Mouse (Mus musculus) T-helper 2 cell (primary cell): ENCODE data around the gene Dctn2.
"Not testable (repeated sequence)": the region's sequence is repeated elsewhere in the genome, so short reads cannot be mapped to it uniquely, and the experiment has no call there.

Experiments
- in situ Hi-C: fragments of 300-600 bp; cut with MboI, MseI; formaldehyde crosslinking; loops from one replicate; pipeline ENCODE4 v1.15.1; 2025; ENCODE audit warnings: high pct_unique_total_duplicates

Dctn2 gene

GRCm38 (mm10) chr10:127288800-127289572 lies 22.8 kb downstream of the Dctn2 start, which contains the start of gene Mbd6:
TSS of gene Mbd6 (minus strand) at chr10:127289018.
- in situ Hi-C loops = no loop called here

- in situ Hi-C loops = no loop called here
Observed at GRCm38 (mm10) chr10:127289573-127290191, 23.5 kb downstream of the Dctn2 start.

- in situ Hi-C loops = no loop called here
Observed at GRCm38 (mm10) chr10:127290307-127290929, 24.2 kb downstream of the Dctn2 start.

DNA sequence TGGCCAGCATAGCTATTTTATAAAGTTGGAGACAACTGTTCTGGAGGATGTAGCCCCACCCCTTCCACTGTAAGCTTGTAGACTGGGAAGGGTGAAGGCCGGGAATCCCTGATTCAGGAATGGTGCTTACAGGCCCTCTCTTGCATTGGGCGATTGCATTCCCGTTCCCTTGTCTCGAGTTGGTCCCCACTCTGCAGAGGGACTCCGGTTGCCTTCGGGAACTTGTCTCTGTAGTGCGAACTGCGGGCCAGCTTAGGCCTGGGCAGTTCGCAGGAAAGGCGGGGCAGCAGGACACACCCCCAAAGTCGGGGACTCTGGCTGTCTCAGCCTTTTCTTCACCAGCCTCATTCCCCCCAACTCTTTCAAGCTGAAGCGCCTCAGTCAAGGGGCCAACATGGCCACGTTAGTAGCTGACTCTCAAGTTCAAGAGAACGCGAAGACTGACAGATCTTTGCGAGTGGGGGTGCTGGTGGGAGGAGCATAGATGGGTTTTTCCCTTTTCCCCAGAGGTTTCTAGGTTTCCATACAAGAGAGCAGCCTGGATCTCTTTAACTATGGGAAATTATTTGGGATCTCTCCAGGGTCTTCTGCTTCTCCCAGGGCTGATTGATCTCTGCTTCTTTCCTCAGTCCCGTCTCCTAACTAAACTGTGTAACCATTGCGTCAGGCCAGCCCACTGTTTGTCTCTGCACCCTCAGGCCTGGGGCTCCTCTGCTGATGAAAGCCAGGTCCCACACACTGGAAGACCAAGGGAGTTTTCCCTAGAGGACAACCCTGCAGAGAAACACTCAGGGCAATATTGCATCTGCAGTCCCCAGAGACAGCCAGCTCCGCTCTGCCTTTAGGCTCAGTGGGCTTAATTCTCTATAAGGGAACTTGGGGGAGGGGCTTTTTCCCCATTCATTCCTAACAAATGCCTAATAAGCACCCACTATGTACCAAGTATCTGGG lies 25.0 kb downstream of the Dctn2 start:
- in situ Hi-C loops = no loop called here

DNA sequence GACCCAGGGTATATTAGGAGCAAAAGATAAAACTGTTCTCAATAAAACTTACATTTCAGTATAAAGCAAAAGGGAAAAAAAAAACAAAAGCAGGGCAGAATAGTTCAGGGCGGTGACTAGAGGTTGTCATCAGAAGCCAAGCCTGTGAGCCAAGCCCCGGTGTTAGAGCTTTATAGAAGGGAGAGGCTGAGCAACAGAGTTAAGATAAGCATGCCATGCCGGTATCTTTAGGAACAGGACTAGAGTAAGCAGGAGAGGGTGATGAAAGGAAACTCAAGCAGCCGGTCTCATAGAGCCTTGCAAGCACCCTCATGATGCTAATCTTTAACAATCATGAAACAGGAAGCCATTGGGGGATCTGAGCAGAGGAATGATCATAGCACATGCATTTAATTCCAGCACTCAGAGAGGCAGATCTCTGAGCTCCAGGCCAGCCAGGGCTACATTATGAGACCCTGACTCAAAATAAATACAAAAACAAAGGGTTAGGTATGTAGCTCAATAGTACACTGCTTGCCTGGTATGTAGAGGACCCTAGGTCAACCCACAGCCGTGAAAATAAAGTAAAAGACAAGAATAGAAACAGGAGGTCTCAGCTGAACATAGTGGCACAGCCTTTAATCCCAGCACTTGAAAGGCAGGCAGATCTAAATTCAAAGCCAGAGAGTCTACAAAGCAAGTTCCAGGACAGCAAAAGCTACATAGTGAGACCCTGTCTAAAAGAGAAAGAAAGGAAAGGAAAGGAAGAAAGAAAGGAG lies 25.9 kb downstream of the Dctn2 start:
- in situ Hi-C loops = no loop called here

GRCm38 (mm10) chr10:127292987-127293538 lies 26.9 kb downstream of the Dctn2 start:
- in situ Hi-C loops = no loop called here

DNA sequence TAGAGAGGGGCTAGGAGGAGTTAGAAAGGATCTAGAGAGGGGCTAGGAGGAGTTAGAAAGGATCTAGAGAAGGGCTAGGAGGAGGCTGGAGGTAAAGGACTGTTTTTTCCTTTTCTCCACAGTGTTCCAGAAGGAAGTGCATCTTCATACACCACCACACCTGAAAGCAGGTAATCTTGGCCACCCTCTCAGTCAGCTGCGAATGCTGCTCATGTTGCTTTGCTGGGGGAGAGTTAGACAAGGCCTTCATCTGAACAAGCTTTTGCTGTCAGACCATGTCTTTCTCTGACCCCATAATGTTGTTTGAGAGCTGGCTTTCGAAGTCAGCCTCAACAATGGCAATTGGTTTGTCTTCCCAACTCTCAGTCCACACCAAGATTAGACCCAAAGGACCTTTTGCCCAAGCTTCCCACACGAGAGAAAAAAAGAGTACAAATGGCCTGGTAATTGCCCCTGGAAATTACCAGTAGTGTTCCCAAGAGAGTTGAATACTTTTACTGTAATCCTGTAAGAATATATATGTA lies 27.5 kb downstream of the Dctn2 start:
- in situ Hi-C loops = no loop called here

- in situ Hi-C loops = no loop called here
Observed at GRCm38 (mm10) chr10:127294895-127295510, 28.8 kb downstream of the Dctn2 start.

DNA sequence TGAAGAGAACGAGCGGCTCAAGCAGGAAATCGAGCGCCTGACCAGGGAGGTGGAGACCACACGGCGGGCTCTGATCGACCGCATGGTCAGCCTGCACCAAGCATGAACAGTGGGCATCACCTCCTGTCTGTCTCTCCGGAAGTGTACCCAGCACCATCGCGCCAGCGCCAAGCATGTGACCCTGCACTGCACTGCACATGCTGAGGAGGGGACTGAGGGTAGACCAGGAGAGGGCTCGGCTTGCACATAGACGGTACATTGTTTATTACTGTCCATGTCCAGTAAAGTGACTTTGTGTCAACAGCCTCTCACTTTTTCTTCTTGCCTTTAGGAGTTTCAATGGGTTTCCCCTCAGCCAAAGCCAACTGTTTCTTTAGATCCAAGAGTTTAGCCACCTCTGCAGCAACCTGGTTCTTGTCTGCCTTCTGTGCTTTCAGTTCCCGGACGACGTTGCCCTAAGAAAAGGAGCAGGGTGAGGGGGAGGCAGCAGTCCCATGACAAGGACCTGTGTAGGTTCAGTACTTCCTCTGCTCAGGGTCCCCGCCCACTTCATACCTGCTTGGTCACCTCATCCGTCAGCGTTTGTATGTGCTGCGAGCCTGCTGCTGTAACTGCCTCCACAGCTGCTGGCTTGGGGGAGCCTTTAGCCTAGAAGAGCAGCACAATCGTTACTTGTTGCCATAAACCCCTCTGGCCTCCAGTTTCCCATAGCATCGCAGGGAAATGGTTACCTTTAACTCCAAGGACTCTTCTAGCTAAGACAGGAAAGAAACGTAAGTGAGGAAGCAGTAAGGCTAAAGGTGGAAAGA lies 30.0 kb downstream of the Dctn2 start:
- in situ Hi-C loops = no loop called here

DNA sequence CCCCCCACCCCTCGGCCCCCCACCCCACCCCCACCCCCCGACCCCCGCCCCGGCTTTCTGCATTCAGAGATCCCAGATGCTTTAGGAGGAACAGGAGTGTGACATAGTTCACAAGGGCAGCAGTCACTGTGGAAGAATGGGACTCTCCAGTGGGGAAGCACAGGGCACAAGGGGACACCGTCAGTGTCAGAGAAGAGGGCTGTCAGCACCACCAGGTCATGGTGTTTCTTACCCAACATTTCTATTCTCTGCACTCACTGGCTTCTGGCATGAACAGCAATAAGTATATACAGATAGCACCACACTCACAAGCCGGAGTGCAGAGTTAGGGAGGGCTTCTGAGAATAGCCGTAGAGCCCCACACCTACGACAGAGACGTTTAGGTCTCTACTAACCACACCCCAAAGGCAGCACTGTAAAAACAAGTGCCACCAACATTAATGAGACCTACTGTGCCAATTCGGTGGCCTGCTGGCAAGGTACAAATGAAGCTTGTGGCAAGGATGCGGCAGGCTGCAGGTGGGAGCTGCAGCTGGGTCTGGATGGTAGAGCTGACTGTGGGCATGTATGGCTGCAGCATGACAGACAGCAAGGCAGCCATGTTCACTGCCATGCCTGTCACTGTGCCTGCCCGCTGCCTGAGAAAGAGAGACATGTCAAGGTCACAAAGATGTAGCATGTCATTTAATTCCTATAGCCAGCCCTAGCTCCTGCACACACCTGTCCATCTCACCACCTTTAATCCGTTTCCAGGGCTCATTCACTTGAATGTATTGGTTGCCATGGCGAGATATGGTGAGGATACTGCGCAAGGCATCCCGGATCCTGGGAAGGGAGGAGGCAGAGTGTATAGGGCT lies 31.1 kb downstream of the Dctn2 start:
- in situ Hi-C loops = no loop called here

DNA sequence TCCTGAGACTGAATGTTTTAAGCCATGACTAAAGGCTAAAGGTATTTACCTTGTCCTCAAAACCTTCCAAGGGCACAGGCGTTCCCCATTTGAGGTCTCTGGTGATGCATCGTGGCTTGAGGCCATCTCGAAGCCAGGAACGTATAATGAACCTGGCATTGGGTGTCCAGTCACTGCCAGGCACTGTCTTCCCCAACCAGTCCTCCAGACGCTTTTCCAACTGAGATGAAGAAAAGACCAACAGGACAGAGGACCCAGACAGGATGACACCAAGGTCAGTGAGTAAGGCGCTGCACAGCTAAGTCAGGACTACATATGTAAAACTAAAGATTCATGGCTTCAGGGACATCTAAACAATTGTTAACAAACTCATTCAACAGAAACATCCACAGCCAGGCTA lies 34.2 kb downstream of the Dctn2 start:
- in situ Hi-C loops = no loop called here

DNA sequence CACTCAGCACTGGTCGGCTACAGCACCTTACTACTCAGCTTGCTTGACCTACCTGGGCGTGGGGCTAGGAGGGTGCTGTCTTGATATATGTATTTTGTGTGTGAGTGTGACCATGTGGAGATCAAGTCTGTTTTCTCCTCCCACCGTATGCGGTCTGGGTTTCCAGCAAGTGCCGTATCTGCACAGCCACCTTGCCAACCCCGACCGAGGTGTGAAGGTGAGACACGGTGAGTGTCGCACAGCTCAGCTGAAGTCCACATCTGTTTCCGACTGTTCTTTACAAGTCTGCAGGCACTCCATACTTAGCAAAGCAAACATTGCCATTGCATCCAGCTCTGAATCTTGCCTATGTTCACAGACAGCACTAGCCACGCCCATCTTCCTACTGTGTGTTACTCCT lies 37.0 kb downstream of the Dctn2 start:
- in situ Hi-C loops = no loop called here

DNA sequence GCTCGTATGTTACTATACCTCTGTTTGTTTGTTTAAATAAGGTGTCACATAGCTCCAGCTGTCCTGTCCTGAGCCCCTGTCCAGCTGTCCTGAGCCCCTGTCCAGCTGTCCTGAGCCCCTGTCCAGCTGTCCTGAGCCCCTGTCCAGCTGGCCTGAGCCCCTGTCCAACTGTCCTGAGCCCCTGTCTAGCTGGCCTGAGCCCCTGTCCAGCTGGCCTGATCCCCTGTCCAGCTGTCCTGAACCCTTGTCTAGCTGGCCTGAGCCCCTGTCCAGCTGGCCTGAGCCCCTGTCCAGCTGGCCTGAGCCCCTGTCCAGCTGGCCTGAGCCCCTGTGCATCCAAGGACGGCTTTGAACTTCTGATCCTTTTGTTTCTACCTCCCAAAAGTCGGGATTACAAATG lies 43.0 kb downstream of the Dctn2 start:
- in situ Hi-C loops = not testable (repeated sequence)

GRCm38 (mm10) chr10:127310523-127311475 lies 44.6 kb downstream of the Dctn2 start:
- in situ Hi-C loops = no loop called here

GRCm38 (mm10) chr10:127311476-127312355 lies 45.5 kb downstream of the Dctn2 start, which contains the start of gene Mars:
TSS of gene Mars (minus strand) at chr10:127311786.
- in situ Hi-C loops = no loop called here

DNA sequence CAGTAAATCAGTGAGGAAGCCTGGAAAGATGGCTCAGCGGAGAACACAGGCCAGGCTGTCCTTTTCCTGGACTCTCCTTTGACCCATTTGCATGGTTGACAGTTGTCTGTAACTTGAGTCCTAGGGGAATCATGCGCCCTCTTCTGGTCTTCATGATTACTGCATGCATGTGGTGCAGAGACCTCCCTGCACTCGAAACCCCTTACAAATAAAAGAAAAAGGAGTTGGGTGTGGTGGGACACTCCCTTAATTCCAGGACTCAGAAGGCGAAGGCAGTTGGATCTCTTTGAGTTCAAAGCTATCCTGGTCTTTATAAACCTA lies 46.1 kb downstream of the Dctn2 start:
- in situ Hi-C loops = no loop called here
